Mouse (Mus musculus): ENCODE measurements around the gene Robo2.
A peak's percentile ranks its signal among the peaks of the same experiment; 100 is the strongest.

The Robo2 gene

DNA sequence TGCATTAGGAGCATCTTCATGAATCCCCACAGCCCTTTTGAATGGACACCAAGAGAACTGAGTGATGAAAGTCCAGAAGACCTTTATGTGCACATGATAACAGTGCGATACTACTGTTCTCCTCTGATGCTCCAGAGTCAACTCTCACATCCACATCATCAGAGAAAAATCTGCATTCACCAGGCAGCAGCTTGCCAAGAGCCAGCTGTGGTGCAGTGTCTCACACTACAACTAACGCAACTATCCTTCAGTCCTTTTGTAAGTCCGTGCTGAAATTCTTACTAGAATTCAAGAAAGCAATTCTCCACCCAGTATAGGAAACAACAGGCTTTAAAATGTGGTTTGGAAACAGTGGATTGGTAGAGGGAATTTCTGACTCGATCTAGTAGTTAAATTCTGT is 481.3 kb downstream of the Robo2 start:
- no peak for DNase-seq

DNA sequence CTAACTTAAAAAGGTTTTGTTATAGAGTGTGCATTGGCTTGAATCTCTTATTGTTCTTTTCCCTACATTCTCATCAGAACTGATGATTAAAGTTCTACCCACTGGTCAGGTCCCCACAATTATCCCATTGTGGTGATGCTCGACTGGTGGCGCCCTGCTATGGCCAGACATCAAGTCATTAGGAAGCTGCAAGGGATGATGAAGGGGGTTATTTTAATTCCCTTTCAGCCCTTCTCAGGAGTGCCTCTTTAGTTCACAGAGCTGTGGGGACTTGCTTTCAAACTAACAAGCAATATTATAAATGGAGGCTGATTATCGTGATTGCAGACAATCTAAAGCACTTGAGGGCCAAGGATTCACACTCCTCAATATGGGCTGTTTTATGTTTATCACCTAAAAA is 484.1 kb downstream of the Robo2 start:
- no peak for DNase-seq

DNA sequence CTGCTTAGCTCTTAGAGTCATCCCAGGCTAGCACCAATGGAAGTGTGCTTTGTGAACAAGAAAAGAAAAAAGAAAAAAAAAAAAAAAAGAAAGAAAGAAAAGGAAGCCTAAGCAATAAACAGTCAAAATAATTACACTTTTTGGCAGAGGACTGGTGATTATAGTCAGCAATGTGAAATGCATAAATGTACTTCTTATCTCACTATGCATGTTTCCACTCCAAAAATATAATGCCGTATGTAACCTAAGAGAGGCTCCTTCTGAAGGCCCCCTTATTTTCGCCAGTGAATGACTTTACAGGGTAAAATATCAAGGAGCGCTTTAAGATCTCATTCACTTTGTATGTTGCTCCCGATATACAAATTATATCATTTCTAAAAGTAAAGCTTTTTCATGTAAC is 496.2 kb downstream of the Robo2 start:
- no peak for DNase-seq

DNA sequence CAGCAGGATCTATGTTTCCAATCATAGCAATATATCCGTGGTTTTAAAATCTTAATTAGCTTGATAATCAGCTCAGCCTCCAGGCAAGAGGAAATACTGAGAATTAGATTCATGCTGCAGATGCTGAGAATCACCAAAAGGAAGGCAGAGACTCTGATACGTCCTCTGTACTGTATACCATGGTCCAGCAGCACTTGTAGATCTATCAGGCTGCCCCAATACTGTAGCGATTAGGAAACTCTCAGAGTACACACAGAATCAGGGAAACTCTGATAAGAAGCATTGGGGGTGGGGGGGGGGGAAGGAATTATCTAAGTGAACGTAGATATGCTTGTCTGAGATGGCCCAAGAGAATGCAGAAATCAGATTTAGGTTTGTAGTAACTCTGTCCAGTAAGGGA is 496.7 kb downstream of the Robo2 start:
- no peak for DNase-seq

DNA sequence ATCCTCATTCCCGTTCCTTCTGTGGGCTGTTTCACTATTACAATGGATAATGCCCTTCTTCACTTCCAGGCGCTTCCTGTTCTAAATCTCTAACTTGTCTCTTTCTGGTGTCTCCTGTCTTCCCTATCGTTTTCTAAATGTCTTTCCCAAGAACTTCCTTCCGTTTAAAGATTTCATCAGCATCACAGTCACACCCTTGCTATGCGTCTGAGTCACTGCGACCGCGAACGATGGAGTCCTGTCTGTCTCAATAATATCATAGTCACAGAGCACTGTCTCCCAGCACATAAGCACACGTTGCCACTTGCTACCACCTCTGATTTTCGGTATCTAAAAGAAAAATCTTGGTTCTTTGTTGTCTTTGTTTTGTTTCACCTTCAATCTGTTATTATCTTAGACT is 503.1 kb downstream of the Robo2 start:
- DNase-seq = no peak

DNA sequence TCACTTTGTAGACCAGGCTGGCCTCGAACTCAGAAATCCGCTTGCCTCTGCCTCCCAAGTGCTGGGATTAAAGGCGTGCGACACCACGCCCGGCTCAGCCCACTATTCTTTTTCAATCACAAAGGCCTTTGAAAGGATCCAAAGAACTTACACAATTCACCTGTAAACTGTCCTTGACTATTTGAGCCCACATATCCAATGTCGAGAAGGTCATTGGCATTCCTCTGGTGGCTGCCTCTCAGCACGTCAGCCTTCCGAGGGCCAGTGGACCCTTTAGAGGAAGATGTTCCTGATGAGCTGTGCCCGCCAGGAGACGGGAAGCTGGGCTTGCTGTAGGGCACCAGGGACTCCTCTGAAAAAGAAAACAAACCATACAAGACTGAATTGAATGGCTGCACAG is 514.8 kb downstream of the Robo2 start:
- no peak for DNase-seq

DNA sequence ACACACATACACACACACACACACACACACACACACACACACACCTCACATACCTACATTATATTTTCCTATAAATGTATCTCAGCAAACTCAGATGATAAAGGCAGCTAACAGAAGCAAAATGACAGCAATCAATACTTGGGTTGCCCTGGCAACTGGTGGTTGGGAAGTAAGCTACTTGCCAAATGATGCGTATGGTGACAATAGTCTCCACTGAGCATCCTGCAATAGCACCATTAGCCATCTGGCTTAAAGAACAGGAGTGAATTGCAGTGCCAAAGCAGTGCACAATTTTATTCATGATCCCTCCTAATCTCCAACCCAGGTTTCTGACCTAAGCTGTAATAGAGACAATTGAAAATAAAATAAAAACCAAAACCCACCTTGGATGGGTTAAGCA is 529.7 kb downstream of the Robo2 start:
- no peak for DNase-seq

DNA sequence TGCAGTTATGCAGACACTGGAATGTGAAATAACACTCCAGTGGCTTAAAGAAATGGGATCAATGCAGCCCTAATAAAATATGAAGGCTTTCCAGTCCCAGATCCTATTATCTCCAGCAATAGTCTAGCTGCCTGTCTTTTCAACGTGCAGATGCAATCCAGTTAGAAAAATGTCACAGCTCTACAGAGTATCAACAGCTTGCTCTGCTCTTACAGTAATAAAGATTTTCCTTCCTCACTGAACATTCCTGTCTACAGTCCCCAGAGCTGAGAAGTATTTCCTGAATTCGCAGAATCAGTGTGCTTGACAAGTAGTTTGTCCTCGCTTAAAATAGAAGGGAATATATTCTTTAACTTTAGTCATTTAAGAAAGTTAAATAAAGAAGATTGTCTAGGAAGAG is 533.7 kb downstream of the Robo2 start:
- no peak for DNase-seq

DNA sequence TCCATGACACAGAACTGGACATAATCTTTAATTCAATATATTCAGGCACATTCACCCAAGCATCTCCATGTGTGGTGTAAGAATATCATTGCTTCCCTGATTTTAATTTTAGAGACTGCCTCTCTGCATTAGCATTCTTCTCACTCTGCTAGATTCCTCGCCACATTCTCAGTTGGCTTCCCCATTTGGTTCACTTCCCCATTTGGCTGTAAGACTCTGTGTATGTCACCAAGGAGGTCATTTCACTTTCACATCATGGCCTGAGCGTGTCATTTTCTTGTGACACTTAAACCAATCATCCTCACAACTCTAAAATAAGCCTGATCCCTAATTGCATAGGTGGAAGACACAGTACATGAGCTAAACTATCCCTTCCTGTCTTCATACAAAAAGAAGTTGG is 536.6 kb downstream of the Robo2 start:
- DNase-seq = no peak

DNA sequence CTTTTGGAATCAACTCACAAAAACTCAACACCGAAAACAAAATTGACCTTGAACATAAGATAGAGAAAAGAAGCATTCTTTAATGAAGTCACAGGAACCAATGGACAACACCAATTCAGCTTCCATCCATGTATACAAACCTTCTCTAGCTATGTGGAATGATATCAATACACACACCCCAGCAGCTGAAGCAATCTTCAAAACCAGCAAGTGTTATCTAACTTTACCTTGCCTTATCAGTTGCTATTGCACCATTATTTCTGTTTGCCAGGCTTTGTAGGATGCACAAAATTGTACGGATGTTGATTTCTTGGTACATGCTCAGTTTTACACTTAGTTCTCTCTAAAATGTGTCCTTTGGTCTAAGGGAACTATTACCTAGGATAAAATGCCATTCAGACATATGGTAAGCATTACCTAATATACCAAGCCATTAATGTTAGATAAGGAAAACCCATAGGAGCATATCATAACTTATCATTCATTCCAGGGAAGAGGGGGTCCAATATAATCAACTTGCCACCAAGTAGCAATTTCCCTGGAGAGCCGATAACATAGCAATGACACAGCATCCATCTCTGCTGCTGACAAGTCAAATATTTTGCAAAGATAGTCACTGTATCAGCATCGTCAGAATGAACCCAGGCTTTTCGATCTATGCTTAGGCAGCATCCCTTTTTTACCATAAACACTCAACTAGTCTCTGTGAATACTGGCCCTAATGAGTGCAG is 537.6 kb downstream of the Robo2 start:
- no peak for DNase-seq

DNA sequence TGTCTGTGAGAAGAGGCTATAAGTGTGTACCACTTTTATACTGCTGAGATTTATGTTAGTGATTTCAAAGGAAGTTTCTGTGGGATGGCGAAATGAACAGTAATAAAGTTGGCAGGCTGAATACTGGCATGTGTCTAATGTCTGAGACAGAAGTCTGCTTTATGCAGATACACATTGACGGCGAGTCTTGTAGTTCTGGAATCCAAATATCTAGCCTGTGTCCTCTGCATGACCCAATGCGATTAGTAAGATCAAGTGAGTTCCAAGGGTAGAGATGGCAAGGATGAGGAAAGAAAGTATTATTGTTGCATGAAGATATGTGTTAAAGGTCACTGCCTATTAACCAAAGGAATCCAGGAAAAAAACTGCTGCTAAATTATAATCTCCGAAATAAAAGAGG is 541.3 kb downstream of the Robo2 start:
- no peak for DNase-seq

DNA sequence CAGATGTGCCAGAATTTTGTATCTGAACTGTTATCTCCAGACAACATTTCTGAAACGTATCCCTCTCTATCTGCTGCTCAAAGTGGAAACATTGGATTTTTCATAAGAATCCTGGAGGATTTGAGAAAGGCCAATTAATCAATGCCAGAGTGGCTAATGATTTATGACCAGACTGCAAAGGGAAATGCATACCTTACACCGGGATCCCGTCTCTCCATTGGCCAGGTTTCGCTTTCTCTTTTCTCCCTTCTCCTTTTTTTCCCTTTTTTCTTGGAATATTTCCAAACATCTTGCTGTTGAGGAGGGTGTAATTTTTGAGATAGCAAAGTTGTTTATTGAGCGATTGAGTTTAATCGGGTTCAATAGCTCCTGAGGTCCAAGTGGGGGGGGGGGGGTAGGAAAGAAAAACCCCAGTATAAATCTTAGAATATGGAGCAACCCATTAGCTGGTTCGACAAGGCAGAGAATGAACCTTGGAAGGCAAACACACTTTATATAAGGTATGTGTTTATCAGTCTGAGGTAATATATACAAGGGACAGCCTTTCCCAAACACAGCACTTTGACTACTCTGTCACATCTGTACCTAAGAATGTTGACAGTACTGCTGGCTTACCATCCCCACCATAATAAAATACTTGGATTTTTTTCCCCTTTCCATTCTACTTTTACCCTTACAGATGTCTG is 542.0 kb downstream of the Robo2 start:
- DNase-seq = no peak

DNA sequence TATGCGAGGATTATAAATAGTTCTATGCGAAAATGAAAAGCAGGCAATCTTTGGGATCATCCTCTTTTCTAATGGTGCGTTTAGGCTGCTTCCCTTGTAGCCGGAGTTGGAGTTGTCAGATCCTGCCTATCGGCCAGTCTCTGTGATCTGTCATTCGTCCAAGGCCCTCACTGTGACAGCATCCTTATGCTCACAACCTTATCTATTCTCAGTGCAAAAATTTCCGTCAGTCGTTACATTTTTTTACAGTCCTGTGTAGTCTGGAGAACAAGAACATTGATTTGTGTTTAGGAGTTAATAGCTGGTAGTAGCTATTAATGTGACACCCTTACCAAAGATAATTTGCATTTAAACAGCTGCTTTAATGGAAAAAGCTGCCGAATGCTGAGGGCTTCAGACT is 547.0 kb downstream of the Robo2 start:
- peak in 1 of 2 experiments; percentile 2 for DNase-seq

DNA sequence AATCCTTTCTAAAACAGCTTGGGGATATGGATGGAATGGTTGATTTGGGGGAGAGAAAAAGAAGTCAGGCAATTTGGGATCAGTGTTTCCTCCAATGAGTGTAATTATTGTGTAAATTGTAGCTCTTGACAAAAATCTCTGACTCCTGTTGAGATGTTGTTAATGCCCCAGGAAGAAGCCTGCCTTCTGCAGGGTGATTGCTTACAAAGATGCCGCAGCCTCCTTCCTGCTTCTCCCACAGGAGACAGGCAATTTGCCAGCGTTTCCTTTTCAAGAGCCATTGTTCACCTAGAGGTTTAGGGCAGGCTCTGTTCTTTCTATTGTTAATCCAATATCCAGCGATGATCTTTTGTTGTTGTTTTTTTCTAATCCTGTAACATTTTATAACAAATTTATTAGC is 547.9 kb downstream of the Robo2 start:
- peak in 1 of 2 experiments; percentile 19 for DNase-seq

DNA sequence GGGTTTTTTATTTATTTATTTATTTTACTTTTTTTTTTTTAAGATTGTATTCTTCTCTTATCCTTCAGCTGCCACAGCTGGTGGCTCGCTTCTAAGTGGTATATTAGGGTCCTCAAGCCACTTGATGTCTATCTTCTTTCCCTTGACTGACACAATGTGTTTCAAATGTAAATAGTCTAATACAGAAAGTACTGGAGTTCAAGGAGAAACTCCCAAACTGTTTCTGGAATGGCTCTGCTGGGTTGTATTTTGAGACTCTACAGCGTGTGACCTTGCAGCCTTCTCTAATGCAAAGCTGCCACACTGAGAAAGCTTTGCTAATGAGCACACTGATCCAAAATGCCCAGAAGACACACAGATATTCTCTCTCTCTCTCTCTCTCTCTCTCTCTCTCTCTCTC is 552.9 kb downstream of the Robo2 start:
- no peak for DNase-seq

DNA sequence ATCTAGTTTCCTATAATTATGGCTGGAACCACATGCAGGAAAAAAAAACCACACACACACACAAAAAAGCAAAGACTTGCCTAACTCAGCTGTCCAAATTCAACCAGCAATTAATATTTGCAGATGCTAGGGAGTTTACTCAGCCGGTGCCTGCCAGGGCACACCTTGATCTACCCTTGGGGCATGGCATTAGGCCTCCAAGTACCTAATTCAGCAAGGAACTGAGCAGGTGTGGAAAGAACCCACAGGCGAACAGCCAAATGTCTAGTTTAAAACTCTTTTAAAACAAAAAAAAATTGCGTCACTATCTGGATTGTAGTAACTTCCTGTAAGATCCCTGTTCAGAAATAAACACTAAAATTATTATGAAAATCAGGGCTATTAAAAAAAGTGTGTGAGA is 555.8 kb downstream of the Robo2 start:
- DNase-seq = no peak

Data from cerebellum, adult 18-20 months (tissue).